Mouse (Mus musculus) lung, postnatal 0 days (tissue): ENCODE data around the gene Majin. TPM values are rescaled to one million over a fixed set of nuclear protein-coding genes. Genes with fewer than 3 reads are reported as not detected.
A peak's percentile ranks its signal among the peaks of the same experiment; 100 is the strongest.

Experiments used
- ATAC-seq: fragments of 200-750 bp; cut with Nextera tagmentation; 2 replicates; pipeline ENCODE4 v1.8.0; 2017; ENCODE audit warnings: moderate library complexity
- DNase-seq: peaks from one replicate; pipeline ENCODE4 v3.0.0-alpha.2; 2016; ENCODE audit warnings: low spot score
- H3K27ac ChIP-seq: fragments of 300-500 bp; sonication (generic); 2 replicates; pipeline ENCODE4 v1.5.1; 2014; ENCODE audit warnings: antibody characterized with exemption, mild to moderate bottlenecking, low read length, mixed read lengths
- H3K27me3 ChIP-seq: fragments of 300-500 bp; sonication (generic); replicated peaks from 2 replicates; pipeline ENCODE4 v1.6.1; 2014; ENCODE audit warnings: low read length, mixed read lengths; ENCODE audit not compliant: insufficient read depth
- H3K36me3 ChIP-seq: fragments of 300-500 bp; sonication (generic); 2 replicates; pipeline ENCODE4 v1.6.1; 2014; ENCODE audit warnings: low read length, mixed read lengths; ENCODE audit not compliant: insufficient read depth
- H3K4me1 ChIP-seq: fragments of 300-500 bp; sonication (generic); 2 replicates; pipeline ENCODE4 v1.6.1; 2014; ENCODE audit warnings: antibody characterized with exemption, low read depth, low read length, mixed read lengths; ENCODE audit not compliant: insufficient read depth
- H3K4me2 ChIP-seq: fragments of 300-500 bp; sonication (generic); replicated peaks from 2 replicates; pipeline ENCODE4 v1.6.1; 2014; ENCODE audit warnings: low read depth, mild to moderate bottlenecking, low read length, moderate library complexity, mixed read lengths
- H3K4me3 ChIP-seq: fragments of 300-500 bp; sonication (generic); 2 replicates; pipeline ENCODE4 v1.5.1; 2014; ENCODE audit warnings: low read depth, low read length
- H3K9ac ChIP-seq: fragments of 300-500 bp; sonication (generic); replicated peaks from 2 replicates; pipeline ENCODE4 v1.6.1; 2014; ENCODE audit warnings: low read depth, mild to moderate bottlenecking
- H3K9me3 ChIP-seq: fragments of 300-500 bp; sonication (generic); 2 replicates; pipeline ENCODE4 v1.6.1; 2016; ENCODE audit warnings: low read length, mixed read lengths
- CTCF ChIP-seq: IDR thresholded peaks from 2 replicates; pipeline ENCODE4 v1.5.1; 2016; ENCODE audit warnings: antibody characterized with exemption, mild to moderate bottlenecking
- EP300 ChIP-seq: IDR thresholded peaks from 2 replicates; pipeline ENCODE4 v1.6.1; 2016; ENCODE audit warnings: antibody characterized with exemption, mild to moderate bottlenecking, control low read depth
- WGBS: fragments of 180-500 bp; shearing (Covaris S2); extraction: QIAGEN DNeasy Blood & Tissue Kit; methylation state at CpG from one replicate; pipeline ENCODE4 v1.1.7; 2014; 5-methylcytosine and 5-hydroxymethylcytosine counted together
- polyA plus RNA-seq: library from polyadenylated mRNA; unstranded; fragments of >200 nt; fragmentation: Nextera tagmentation; extraction: Ambion mirVana; gene quantifications from 2 replicates; pipeline ENCODE4 v1.2.1, GENCODE M21; 2015

Gene Majin
- polyA plus RNA-seq, 1 experiment from 2014 or later, result 0.10 TPM

- Histone ChIP-seq H3K4me1 (peaks cover 6% of the 10 kb centered on the region; the same call in 1 of the 2 replicates), H3K27me3 (no peaks in the 10 kb centered on the region), H3K36me3 (peaks cover 13% of the 10 kb centered on the region), H3K4me3 (peak overlapping the region; percentile 73; the same call in 1 of the 2 replicates), H3K4me2 (peak overlapping the region; percentile 95), H3K9me3 (no peaks in the 10 kb centered on the region), H3K9ac (0 out of 2 replicates have a peak overlapping the region, but pooled peaks have one; percentile 57), H3K27ac (no peak overlapping the region)
- no peak for TF ChIP-seq CTCF
- no peak for TF ChIP-seq EP300
- WGBS, result 63% methylated on average over 11 of the region's 11 CpGs
- no peak for ATAC-seq
- DNase-seq, result no peak
These were observed 50.3 kb downstream of the Majin start for GRCm38 (mm10) chr19:6234337-6235083.

DNA sequence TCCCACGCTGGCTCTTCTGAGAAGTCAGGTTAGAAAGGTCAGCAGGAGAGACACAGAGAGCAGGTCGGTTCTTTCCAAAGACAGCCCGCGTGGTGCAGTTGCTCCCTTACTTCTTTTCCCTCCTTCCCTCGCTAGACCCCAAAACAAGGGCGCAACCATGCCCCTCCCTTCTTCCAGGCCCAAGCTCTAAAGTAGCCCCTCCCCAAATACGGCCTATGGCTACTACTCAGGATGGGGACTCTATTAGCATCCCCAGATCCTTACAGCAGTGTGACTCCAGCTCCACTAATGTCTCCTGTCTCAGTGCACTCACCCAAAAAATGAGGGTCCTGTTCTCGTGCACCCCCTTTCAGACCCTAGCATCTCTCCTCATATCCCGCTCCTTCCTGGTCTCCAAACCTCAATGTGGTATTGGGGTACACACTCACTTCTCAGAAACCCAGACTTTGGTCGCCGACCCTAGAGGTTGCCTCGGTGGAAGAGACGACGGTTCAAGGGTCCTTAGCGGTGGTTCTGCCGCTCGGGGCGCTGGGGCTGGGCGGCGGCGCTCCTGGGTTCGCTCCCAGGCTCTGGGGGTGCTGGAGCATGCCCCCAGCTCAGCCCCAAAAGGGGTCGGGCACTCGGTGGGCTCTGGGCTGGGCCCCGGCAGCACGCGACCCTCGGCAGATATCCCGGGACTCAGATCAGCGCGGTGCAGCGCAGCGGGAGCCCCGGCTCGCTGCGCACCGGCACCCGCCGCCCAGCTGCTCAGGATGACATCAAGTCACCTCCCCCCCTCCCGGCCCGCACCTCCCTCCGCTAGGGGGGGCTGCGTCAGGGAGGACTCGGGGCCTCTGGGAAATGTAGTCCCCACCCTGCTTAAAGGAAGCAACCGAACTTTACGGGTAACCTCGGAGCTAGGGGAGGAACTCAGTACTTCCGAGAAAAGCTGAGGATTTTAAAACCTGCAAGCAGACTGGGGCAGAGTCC is 51.2 kb downstream of the Majin start, which contains the start of gene Ppp2r5b:
Ppp2r5b (minus strand) TSS at position 789 of the 969 bp plus-strand sequence.
- peak within 1 kb of the TSS; percentile 93 for H3K27ac ChIP-seq
- no peaks in the 10 kb centered on the region for H3K9me3 ChIP-seq
- peak within 1 kb of the TSS; percentile 95 for H3K4me2 ChIP-seq
- TF ChIP-seq CTCF (peak; percentile 64), EP300 (no peak)
- peaks cover 7% of the 10 kb centered on the region for H3K36me3 ChIP-seq
- peak within 1 kb of the TSS; percentile 73 for H3K4me3 ChIP-seq
- peak within 1 kb of the TSS; percentile 57 for H3K9ac ChIP-seq
- no peaks in the 10 kb centered on the region for H3K27me3 ChIP-seq
- 6% methylated on average over 48 of the region's 48 CpGs for WGBS
- peak; percentile 97 for ATAC-seq
- DNase-seq, result peak; percentile 97
- peaks cover 6% of the 10 kb centered on the region; the same call in 1 of the 2 replicates for H3K4me1 ChIP-seq

- H3K27me3 ChIP-seq, result no peaks in the 10 kb centered on the region
- H3K9ac ChIP-seq, result peak overlapping the region; percentile 57
- H3K4me1 ChIP-seq, result peaks cover 6% of the 10 kb centered on the region; the same call in 1 of the 2 replicates
- TF ChIP-seq CTCF (no peak; the same call in 1 of the 2 replicates), EP300 (peak; percentile 78)
- peak overlapping the region; percentile 73 for H3K4me3 ChIP-seq
- peak overlapping the region; percentile 93 for H3K27ac ChIP-seq
- ATAC-seq (peak; percentile 95), DNase-seq (peak; percentile 98)
- peak overlapping the region; percentile 95 for H3K4me2 ChIP-seq
- no peaks in the 10 kb centered on the region for H3K9me3 ChIP-seq
- 1% methylated on average over 9 of the region's 9 CpGs for WGBS
- peaks cover 4% of the 10 kb centered on the region; the same call in 1 of the 2 replicates for H3K36me3 ChIP-seq
These were observed 51.9 kb downstream of the Majin start for GRCm38 (mm10) chr19:6236053-6236441.

DNA sequence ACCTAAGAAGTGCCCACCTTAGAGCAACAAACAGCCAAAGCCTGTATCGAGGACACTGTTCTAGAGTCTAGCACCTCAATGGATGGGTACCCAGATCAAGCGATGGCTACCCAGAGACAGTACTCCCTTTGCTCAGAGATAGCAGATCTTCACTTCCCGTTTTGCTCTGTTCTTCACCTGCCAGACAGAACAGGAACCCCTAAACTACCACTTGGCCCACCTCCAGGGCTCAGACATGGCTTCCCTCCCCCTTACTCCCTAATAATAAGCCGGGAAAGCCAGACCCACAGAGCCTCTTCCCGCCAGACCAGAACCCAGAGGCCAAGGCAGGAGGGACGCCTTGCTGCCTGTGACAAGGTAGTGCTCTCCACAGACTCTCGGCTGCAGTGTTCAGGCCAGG is 52.7 kb downstream of the Majin start:
- Histone ChIP-seq H3K27me3 (no peaks in the 10 kb centered on the region), H3K9ac (no peak overlapping the region), H3K27ac (no peak overlapping the region), H3K36me3 (no peaks in the 10 kb centered on the region; the same call in 1 of the 2 replicates), H3K4me2 (no peak overlapping the region), H3K4me1 (peaks cover 6% of the 10 kb centered on the region; the same call in 1 of the 2 replicates), H3K9me3 (no peaks in the 10 kb centered on the region), H3K4me3 (no peak overlapping the region)
- no peak for ATAC-seq
- no peak for DNase-seq
- no peak for TF ChIP-seq EP300
- no peak for TF ChIP-seq CTCF
- 66% methylated on average over 7 of the region's 7 CpGs for WGBS

GRCm38 (mm10) chr19:6238740-6239139 is 54.6 kb downstream of the Majin start:
- Histone ChIP-seq H3K27me3 (no peaks in the 10 kb centered on the region), H3K9me3 (no peaks in the 10 kb centered on the region), H3K4me1 (peaks cover 10% of the 10 kb centered on the region; the same call in 1 of the 2 replicates), H3K9ac (no peak overlapping the region), H3K36me3 (no peaks in the 10 kb centered on the region), H3K4me2 (no peak overlapping the region), H3K4me3 (no peak overlapping the region), H3K27ac (no peak overlapping the region)
- ATAC-seq (no peak), DNase-seq (no peak)
- TF ChIP-seq EP300, result no peak
- no peak for TF ChIP-seq CTCF

- Histone ChIP-seq H3K9ac (no peak overlapping the region), H3K4me2 (no peak overlapping the region), H3K4me1 (peaks cover 5% of the 10 kb centered on the region; the same call in 1 of the 2 replicates), H3K4me3 (no peak overlapping the region), H3K36me3 (no peaks in the 10 kb centered on the region), H3K27ac (no peak overlapping the region), H3K27me3 (no peaks in the 10 kb centered on the region), H3K9me3 (no peaks in the 10 kb centered on the region)
- DNase-seq, result no peak
- ATAC-seq, result no peak
- no peak for TF ChIP-seq EP300
- no peak for TF ChIP-seq CTCF
- WGBS, result 39% methylated on average over 1 of the region's 1 CpGs
These were observed 55.9 kb downstream of the Majin start for GRCm38 (mm10) chr19:6240136-6240535.
